Mouse (Mus musculus) embryonic facial prominence, embryonic 13.5 days (tissue): ENCODE measurements around the gene Tulp4. TPM values are rescaled to one million over a fixed set of nuclear protein-coding genes. Genes with fewer than 3 reads are reported as not detected.
"Not testable (repeated sequence)": the region's sequence is repeated elsewhere in the genome, so short reads cannot be mapped to it uniquely, and the experiment has no call there.

Experiments used
- ATAC-seq: fragments of 200-750 bp; cut with Nextera tagmentation; 2 replicates; pipeline ENCODE4 v1.8.0; 2017; ENCODE audit warnings: low read depth; ENCODE audit not compliant: insufficient number of reproducible peaks, insufficient read depth, low FRiP score, low TSS enrichment
- H3K27ac ChIP-seq: fragments of 300-500 bp; sonication (generic); 2 replicates; pipeline ENCODE4 v1.5.1; 2015; ENCODE audit warnings: moderate library complexity, mild to moderate bottlenecking, inconsistent platforms
- H3K27me3 ChIP-seq: fragments of 300-500 bp; sonication (generic); 2 replicates; pipeline ENCODE4 v1.6.1; 2015; ENCODE audit warnings: mild to moderate bottlenecking, inconsistent platforms
- H3K36me3 ChIP-seq: fragments of 300-500 bp; sonication (generic); 2 replicates; pipeline ENCODE4 v1.6.1; 2015; ENCODE audit warnings: mild to moderate bottlenecking, inconsistent platforms
- H3K4me1 ChIP-seq: fragments of 300-500 bp; sonication (generic); 2 replicates; pipeline ENCODE4 v1.6.1; 2015; ENCODE audit warnings: inconsistent platforms
- H3K4me2 ChIP-seq: fragments of 300-500 bp; sonication (generic); 2 replicates; pipeline ENCODE4 v1.6.1; 2015; ENCODE audit warnings: moderate library complexity, mild to moderate bottlenecking, inconsistent platforms
- H3K4me3 ChIP-seq: fragments of 300-500 bp; sonication (generic); 2 replicates; pipeline ENCODE4 v1.5.1; 2015; ENCODE audit warnings: mild to moderate bottlenecking, inconsistent platforms
- H3K9ac ChIP-seq: fragments of 300-500 bp; sonication (generic); 2 replicates; pipeline ENCODE4 v1.6.1; 2015; ENCODE audit warnings: mild to moderate bottlenecking, inconsistent platforms
- H3K9me3 ChIP-seq: fragments of 300-500 bp; sonication (generic); 2 replicates; pipeline ENCODE4 v1.6.1; 2016; ENCODE audit warnings: inconsistent platforms
- WGBS: fragments of 180-500 bp; shearing (Covaris S2); methylation state at CpG from one replicate; pipeline ENCODE4 v1.1.7; 2015; ENCODE audit warnings: mixed read lengths; 5-methylcytosine and 5-hydroxymethylcytosine counted together
- microRNA-seq: library from miRNA; unstranded; fragments of <30 nt; microRNA quantifications from one replicate; pipeline ENCODE4, GENCODE M21; 2016
- polyA plus RNA-seq: library from polyadenylated mRNA; unstranded; fragments of >200 nt; fragmentation: Nextera tagmentation; extraction: Ambion mirVana; gene quantifications from 2 replicates; pipeline ENCODE4 v1.2.1, GENCODE M21; 2015

Gene Tulp4
- polyA plus RNA-seq, 1 experiment from 2014 or later: 116 TPM

DNA sequence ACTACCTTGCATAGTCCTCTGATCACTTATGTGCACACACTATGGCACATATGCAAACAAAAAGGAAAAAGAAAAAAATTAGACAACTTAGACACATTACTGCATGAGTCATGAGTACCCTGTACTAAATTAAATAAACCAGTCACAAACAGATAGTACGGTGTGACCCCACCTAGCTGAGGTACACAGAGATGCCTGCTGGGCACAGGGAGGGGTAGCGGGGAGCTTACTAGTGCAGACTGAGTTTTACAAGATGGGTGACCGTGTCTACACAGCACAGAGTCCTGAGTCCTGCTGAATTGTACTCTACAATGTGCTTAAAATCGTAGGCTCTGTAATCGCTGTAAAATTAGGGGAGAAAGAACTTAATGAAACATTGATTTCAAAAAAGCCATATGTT is 179.9 kb downstream of the Tulp4 start:
- WGBS: 95% methylated on average over 5 of the region's 5 CpGs
- not testable (repeated sequence) for H3K4me1 ChIP-seq, H3K4me2 ChIP-seq, ATAC-seq, H3K4me3 ChIP-seq, H3K9ac ChIP-seq, H3K9me3 ChIP-seq, H3K27ac ChIP-seq, H3K27me3 ChIP-seq, H3K36me3 ChIP-seq

DNA sequence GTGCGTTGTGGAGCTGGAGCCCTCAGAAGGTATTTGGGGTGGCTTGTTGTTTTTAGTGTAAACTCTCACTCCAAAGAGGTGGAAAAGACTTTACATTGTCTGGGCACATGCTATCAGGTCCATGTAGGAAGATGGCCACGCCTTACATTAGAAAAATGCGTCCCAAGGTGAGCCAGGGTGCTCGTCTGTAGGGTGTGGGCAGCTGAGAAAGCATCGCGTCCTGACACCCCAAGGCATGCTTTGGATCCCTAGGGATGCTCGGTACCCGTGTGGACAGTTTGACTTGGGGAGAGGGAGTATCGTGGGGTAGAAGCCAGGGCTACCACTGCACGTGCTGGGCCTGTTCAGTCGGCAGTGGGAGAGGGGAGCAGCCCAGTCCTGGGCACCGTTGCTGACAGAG is 182.8 kb downstream of the Tulp4 start:
- not testable (repeated sequence) for H3K9ac ChIP-seq, H3K36me3 ChIP-seq, H3K4me1 ChIP-seq, H3K4me2 ChIP-seq, H3K27ac ChIP-seq, H3K27me3 ChIP-seq, H3K4me3 ChIP-seq, H3K9me3 ChIP-seq, ATAC-seq
- 90% methylated on average over 12 of the region's 12 CpGs for WGBS

DNA sequence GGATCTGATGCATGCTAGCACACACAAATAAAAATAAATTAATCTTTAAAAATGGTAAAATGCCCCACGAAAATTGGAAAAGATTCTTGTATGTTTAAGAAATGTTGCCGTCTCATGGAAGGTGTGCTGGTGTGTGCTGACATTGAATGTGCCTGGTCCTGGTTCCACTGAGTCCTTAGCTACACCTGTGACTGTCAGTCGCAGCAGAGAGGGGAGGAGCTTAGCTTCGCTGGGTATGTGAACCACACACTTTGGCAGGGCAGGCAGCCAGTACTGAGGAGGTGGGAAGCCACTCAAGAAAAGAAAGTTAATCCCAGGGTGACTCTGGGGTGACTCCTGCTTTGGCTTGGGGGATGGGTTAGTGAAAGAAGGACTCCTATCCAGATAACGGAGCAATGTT is 187.6 kb downstream of the Tulp4 start:
- not testable (repeated sequence) for H3K36me3 ChIP-seq, H3K4me2 ChIP-seq, ATAC-seq, H3K4me3 ChIP-seq, H3K27me3 ChIP-seq, H3K27ac ChIP-seq, H3K9ac ChIP-seq, H3K9me3 ChIP-seq, H3K4me1 ChIP-seq
- WGBS: 100% methylated on average over 1 of the region's 5 CpGs

DNA sequence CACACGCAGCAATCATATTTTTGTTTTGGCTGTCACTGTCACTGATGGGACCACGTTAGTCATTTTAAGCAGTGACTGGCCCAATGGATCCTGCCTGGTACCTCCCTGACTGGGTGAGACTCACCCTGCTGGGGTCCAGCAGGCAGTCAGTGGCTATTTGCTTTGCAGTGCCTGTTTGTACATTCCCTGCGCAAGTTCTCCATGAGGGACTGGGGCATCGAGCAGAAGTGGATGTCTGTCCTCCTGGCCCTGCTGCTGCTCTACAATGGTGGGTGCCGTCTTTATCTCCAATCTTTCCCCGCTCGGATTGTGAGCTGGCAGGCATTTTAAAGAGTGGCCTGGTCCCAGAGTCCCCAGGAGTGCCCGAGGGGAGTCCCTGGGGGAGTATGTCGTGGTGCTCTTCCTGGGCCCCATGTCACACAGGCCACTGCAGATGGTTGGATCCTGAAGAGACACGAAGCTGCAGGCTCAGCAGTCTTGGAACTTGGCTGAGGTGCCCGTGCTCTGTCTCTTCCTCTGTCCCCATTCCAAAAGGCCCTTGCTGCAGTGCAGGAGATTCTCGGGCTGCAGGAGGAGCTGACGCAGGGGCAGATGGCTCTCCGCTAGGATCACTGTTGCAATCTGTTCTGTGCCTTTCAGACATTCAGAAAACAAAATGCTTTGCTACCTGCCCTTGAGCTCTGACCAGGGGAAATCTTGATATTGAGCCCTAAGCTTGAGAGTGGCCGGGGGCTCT is 191.0 kb downstream of the Tulp4 start:
- H3K27ac ChIP-seq, H3K9ac ChIP-seq, ATAC-seq, H3K4me3 ChIP-seq, H3K4me2 ChIP-seq, H3K4me1 ChIP-seq, H3K9me3 ChIP-seq, H3K36me3 ChIP-seq, H3K27me3 ChIP-seq: not testable (repeated sequence)
- WGBS: 90% methylated on average over 9 of the region's 15 CpGs

DNA sequence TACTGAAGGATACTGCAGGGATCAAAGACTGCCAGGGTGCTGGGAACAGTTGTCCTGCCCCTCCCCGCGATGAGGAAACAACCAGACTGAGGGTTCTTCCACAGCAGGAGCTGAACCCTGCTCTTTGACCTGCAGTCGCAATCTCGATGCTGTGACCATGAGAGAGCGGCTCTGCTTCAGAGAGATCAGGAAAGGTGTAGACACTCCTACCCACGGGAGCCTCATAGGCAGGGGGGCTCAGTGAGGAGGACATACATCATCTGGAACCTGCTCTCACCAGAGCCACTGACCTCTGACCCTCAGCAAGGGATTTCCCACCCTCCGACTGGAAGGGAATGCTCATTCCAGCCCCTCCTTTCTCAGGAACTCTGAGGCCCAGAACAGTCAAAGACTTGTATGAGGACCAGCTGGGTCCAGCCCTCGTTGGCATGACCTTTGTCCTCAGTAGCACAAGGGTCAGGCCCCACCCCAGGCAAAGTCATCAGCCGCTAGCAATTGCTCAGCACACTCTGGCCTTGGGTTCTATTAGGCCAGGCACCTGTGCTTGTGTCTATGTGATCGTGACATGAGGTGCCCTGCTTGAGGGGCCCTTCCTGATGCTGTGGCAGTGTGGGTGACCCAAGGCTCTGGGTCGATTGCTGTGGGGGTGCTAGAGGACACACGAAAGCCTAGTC is 194.1 kb downstream of the Tulp4 start:
- H3K4me2 ChIP-seq, ATAC-seq, H3K4me3 ChIP-seq, H3K4me1 ChIP-seq, H3K9me3 ChIP-seq, H3K27me3 ChIP-seq, H3K36me3 ChIP-seq, H3K9ac ChIP-seq, H3K27ac ChIP-seq: not testable (repeated sequence)
- 57% methylated on average over 7 of the region's 12 CpGs for WGBS

Small RNA genes lying within 50 kb of the gene (microRNA-seq; reads per million reads assigned to microRNA genes)
- gene Gm22774: not detected

Other genes starting within 250 kb of the Tulp4 start
- gene Synj2, start 165.2 kb upstream of the Tulp4 start, polyA plus RNA-seq: 2.5 and 2.9 TPM in 2 replicates
- 6.2 and 6.8 TPM in 2 replicates for gene Serac1, start 26.7 kb upstream of the Tulp4 start, polyA plus RNA-seq
- 186 and 198 TPM in 2 replicates for gene Gtf2h5, start 26.7 kb upstream of the Tulp4 start, polyA plus RNA-seq
- gene Tmem181a, start 150.4 kb downstream of the Tulp4 start, polyA plus RNA-seq: 20.3 and 23.0 TPM in 2 replicates
- 20.0 and 21.1 TPM in 2 replicates for gene Dynlt1a, start 211.1 kb downstream of the Tulp4 start, polyA plus RNA-seq